Mouse (Mus musculus) right cerebral cortex, adult 18-20 months (tissue): ENCODE measurements around the gene Gm8374.
"Not testable (repeated sequence)": the region's sequence is repeated elsewhere in the genome, so short reads cannot be mapped to it uniquely, and the experiment has no call there.

Experiments
- DNase-seq: peaks from one replicate; pipeline ENCODE4 v3.0.0; 2022; ENCODE audit warnings: mixed read lengths

Gene Gm8374

DNA sequence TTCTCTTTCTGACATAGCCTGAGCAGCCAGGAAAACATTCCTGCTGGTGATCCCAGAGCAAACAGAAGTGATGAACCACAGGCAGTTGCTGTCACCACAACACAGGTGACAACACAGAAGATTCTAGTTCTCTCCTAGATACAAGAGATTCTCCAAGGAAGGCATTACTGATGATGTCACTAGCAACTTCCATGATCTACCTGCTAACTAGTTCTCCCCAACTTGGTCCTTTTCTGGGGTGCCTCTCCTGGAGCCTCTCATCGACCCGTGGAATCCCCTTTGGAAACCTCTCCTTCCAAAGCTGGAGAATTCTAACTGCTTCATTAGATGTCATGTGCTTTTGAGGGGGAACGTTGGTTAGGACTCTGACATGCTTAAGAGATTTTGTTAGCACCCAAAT is at the start of gene Gm8374:
Gm8374 (minus strand) TSS at position 101 of the 400 bp plus-strand sequence.
- not testable (repeated sequence) for DNase-seq

DNA sequence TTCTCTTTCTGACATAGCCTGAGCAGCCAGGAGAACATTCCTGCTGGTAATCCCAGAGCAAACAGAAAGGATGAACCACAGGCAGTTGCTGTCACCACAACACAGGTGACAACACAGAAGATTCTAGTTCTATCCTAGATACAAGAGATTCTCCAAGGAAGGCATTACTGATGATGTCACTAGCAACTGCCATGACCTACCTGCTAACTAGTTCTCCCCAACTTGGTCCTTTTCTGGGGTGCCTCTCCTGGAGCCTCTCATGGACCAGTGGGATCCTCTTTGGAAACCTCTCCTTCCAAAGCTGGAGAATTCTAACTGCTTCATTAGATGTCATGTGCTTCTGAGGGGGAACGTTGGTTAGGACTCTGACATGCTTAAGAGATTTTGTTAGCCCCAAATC is 32.6 kb downstream of the Gm8374 start, which contains the start of gene Gm5797:
Gm5797 (minus strand) TSS at position 101 of the 400 bp plus-strand sequence.
- not testable (repeated sequence) for DNase-seq

- DNase-seq: not testable (repeated sequence)
These were observed 49.8 kb downstream of the Gm8374 start for GRCm38 (mm10) chr14:7315093-7315492.

GRCm38 (mm10) chr14:7314661-7315060 is 50.3 kb downstream of the Gm8374 start, which contains the start of gene Gm3739:
Gene Gm3739 (minus strand): TSS chr14:7315049.
- not testable (repeated sequence) for DNase-seq
